Mouse (Mus musculus): Measurements from ENCODE around the gene Eml6. TPM values are rescaled to one million over a fixed set of nuclear protein-coding genes. Genes with fewer than 3 reads are reported as not detected.
"Not testable (repeated sequence)": the region's sequence is repeated elsewhere in the genome, so short reads cannot be mapped to it uniquely, and the experiment has no call there.

Eml6 gene
- total RNA-seq, 2 experiments from 2014 or later: 32.4 to 33.9 TPM

DNA sequence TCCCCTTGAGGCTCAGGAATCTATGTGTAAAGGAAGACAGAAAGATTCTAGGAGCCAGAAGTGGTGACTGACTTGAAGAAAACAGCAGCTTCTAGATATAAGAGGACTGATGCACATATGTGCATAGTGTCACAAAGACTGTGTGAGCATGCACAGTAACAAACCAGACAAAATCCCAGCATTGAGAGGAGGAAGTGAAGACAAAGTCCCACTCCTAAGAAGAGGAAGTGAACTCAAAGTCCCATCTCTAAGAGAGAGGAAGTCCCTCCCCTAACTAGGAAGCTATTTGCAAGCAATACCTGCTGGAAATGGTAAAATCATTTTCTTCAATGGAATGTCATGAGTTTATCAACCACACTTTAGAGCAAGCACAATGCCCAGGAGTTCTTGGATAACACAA lies 161.6 kb downstream of the Eml6 start:
- no peak for DNase-seq (ENCODE audit: extremely low spot score in 1 of 2, low spot score in 2 of 2)
- intact Hi-C loops (cut with DNase I): no loop called here

GRCm38 (mm10) chr11:29861750-29862397 lies 164.0 kb downstream of the Eml6 start:
- peak; percentile 26 to 45 for DNase-seq (ENCODE audit: extremely low spot score in 1 of 2, low spot score in 2 of 2)
- intact Hi-C loops (cut with DNase I): no loop called here

- intact Hi-C loops (cut with DNase I): no loop called here
- no peak for DNase-seq (ENCODE audit: extremely low spot score in 1 of 2, low spot score in 2 of 2)
Measured at GRCm38 (mm10) chr11:29861040-29861439, 164.8 kb downstream of the Eml6 start.

GRCm38 (mm10) chr11:29840606-29841227 lies 185.1 kb downstream of the Eml6 start:
- DNase-seq (ENCODE audit: extremely low spot score in 1 of 2, low spot score in 2 of 2): no peak
- intact Hi-C loops (cut with DNase I): no loop called here

DNA sequence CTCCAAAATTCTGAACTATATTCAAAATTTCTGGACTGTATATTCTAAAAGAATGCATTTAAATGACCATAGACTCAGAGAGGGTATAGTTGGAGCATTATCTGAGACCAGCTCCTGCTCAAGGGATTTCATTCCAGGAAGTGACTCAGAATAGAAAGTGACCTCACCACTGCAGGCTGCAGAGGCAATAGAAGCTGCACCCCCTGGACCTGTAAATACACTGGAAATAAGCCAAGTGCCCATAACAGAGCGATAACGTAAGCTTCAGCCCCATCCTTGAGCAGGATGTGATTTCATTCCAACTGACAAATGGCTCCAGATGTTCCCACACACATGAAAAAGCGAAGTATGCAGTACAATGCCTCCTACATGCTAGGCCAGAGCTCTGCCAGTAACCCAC lies 186.1 kb downstream of the Eml6 start:
- DNase-seq (ENCODE audit: extremely low spot score in 1 of 2, low spot score in 2 of 2): no peak
- intact Hi-C loops (cut with DNase I): no loop called here

- no peak for DNase-seq (ENCODE audit: extremely low spot score in 1 of 2, low spot score in 2 of 2)
- intact Hi-C loops (cut with DNase I): no loop called here
Measured at GRCm38 (mm10) chr11:29837066-29837465, 188.8 kb downstream of the Eml6 start.

DNA sequence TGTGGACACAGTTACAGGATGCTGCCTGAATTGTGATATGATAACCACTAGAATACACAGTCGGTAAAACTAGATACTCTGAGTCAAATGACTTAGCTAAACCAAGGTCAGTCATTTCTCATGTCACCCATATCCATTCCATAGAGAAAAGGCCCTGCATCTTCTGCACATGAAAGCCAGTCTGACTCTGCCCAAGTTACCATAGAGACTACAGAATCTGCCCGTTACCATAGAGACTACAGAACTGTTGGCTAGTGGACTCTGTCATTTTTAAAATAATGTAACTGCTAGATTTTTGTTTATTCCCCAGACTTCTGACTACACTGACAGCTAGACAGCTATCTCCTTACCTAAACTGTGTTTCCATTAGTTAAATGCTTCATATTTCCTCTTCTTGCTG lies 198.1 kb downstream of the Eml6 start:
- intact Hi-C loops (cut with DNase I): no loop called here

DNA sequence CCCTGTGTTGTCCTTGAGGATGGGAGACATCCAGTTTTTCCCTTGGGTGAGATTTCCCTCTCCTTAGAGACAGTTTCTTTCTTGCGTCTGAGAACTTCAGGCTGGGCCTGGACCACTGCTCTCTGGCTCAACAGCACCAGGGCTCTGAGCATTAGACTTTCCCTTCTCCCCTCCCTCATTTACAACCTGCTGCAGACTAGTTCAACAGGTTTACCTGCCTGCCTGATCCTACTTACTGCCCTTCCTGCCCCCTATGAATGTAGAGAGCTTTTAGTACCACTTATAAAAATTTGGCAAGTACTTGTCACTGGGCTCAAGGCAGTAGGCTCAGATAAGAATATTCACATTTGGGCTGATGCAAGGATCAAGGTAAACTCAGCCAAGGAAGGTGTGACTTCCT lies 199.8 kb downstream of the Eml6 start:
- DNase-seq (ENCODE audit: extremely low spot score in 1 of 2, low spot score in 2 of 2): no peak
- intact Hi-C loops (cut with DNase I): no loop called here

More for the DNA sequence above, 198.1 kb downstream of the Eml6 start:
- DNase-seq (ENCODE audit: extremely low spot score in 1 of 2, low spot score in 2 of 2): no peak

GRCm38 (mm10) chr11:29825271-29825718 lies 200.5 kb downstream of the Eml6 start, which contains the start of gene 4931440F15Rik:
TSS of gene 4931440F15Rik (minus strand) at chr11:29825668.
- DNase-seq (ENCODE audit: extremely low spot score in 1 of 2, low spot score in 2 of 2): peak in 1 of 2 experiments; percentile 39
- intact Hi-C loops (cut with DNase I): not testable (repeated sequence)

DNA sequence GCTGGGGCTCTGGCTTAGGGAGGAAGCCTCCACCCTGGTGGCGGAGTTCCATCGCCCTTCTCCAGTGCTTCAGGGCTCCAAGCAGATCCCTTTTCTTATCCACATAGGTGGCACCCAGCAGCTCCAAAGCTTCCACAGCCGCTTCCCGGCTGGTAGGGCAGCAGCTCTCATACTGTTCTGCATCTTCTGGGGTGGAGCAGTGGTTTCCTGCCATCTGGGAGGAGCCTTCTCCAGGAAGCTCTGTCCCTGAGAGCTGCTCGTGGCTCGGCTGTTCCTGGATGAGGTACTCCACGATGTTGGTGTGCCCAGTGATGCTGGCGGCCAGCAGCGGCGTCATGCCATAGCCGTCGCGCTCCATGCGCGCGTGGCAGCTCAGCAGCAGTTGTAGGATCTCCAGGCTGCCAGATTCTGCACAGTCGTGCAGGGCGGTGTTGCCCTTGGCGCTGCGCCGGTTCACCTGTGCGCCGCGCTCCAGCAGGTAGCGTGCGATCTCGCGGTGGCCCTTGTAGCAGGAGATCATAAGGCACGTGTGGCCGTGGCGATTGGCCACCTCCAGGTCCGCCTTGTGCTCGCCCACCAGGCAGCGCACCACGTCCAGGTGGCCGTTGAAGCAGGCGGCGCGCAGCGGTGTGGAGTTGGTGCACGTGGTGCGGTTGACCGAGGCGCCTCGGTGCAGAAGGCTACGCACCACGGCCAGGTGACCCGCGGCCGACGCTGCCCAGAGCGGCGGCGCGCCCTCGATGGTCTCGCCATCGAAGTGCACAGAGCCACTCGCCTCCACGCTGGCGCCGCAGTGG lies 201.2 kb downstream of the Eml6 start:
- intact Hi-C loops (cut with DNase I): not testable (repeated sequence)
- DNase-seq (ENCODE audit: extremely low spot score in 1 of 2, low spot score in 2 of 2): peak in 1 of 2 experiments; percentile 26

DNA sequence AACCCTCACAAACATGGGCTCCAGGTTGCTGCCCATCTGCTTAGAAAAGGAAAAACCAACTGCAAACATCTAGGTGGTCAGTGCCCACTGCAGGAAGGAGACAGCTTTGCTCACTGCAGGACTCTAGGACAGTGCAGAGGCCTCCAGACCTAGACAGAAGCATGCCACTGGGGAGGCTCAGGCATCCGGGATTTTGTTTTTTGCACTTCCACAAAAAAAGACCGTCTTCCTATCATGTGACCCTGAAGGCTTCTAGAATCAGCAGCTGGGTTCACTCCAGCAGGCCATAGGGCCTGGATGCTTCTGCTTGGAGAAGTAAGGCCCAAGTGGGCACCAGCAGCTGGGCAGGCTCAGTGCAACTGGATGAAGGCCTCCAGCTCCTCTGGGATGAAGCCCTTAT lies 202.7 kb downstream of the Eml6 start:
- no peak for DNase-seq (ENCODE audit: extremely low spot score in 1 of 2, low spot score in 2 of 2)
- intact Hi-C loops (cut with DNase I): no loop called here

DNA sequence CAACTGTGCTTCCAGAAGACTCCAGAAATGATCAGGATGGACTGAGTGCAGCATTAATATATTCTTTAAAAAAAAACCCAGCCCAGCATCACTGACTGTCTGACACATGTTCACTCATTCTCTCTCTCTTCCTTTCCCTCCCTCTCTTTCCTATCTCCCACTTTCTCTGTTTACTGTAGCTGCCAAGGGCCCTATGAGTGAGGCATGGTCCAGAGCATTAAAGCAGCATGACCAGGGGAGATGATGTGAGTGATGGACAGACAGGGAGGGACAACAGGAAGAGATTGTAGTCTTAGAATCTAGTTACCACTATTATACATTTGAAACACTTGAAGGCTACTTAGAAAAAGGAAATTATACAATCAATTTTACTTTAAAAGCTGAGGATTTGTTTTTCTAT lies 210.2 kb downstream of the Eml6 start:
- no peak for DNase-seq (ENCODE audit: extremely low spot score in 1 of 2, low spot score in 2 of 2)
- intact Hi-C loops (cut with DNase I): no loop called here

DNA sequence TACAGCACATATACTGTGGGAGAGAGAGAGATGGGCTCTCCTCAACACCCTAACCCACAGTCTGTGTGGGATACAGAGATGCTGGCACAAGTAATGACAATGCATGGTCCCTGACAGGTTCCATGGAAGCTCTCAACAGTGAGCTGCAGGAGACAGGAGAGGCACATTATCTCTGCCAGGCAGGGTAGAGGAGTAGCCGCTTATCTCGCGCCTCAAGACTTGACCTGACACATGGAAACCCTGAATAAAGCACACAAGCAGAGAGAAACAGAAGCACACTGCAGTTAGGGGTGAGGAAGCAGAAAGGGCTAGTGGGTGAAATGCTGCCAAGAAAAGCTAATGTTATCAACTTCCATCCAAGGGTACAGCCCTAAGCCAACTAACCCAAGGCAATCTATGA lies 210.6 kb downstream of the Eml6 start:
- DNase-seq (ENCODE audit: extremely low spot score in 1 of 2, low spot score in 2 of 2): no peak
- intact Hi-C loops (cut with DNase I): no loop called here

DNA sequence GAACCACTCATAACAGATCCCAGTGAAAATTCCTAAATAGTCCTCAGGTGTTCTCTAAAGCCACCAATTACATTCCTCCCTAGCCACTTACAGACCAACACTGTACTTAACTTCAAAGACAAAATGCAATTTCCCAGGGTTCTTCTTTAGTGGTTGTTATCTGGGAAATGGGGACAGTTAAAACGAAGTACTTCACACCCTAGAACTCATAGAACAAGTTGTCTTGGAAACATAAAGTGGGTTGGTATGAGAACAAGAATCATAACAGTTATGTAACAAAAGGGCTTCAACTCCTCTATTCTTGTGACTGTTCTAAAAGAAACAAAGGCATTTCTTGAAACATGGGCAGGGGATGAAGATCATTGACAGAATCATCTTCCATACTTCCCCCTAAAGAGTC lies 212.6 kb downstream of the Eml6 start:
- DNase-seq (ENCODE audit: extremely low spot score in 1 of 2, low spot score in 2 of 2): no peak
- intact Hi-C loops (cut with DNase I): no loop called here

GRCm38 (mm10) chr11:29812475-29812874 lies 213.4 kb downstream of the Eml6 start:
- no peak for DNase-seq (ENCODE audit: extremely low spot score in 1 of 2, low spot score in 2 of 2)
- intact Hi-C loops (cut with DNase I): no loop called here

DNA sequence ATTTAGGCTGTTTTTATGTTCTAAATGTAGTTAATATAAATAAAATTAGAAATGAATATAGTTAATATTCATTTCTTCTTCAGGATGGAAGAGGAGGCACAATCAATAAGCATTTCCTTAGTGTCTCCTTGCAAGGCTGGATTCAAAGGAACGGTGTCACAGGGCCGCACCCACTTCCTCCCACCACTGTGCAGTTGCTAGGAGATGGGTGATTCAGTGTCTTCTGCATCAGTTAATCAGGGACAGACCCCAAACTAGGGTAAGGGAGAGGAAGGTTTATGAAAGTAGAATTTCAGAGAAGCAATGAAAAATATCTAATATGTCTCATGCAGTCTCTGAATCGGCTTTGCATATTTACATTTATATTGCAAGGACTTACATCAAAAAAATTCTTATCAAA lies 215.5 kb downstream of the Eml6 start:
- DNase-seq (ENCODE audit: extremely low spot score in 1 of 2, low spot score in 2 of 2): no peak
- intact Hi-C loops (cut with DNase I): no loop called here

- DNase-seq (ENCODE audit: extremely low spot score in 1 of 2, low spot score in 2 of 2): no peak
- intact Hi-C loops (cut with DNase I): no loop called here
Measured at GRCm38 (mm10) chr11:29808981-29809589, 216.7 kb downstream of the Eml6 start.

- DNase-seq (ENCODE audit: extremely low spot score in 1 of 2, low spot score in 2 of 2): peak; percentile 44 to 55
- intact Hi-C loops (cut with DNase I): no loop called here
Measured at GRCm38 (mm10) chr11:29808173-29808980, 217.5 kb downstream of the Eml6 start.

GRCm38 (mm10) chr11:29807325-29807724 lies 218.5 kb downstream of the Eml6 start:
- intact Hi-C loops (cut with DNase I): no loop called here
- no peak for DNase-seq (ENCODE audit: extremely low spot score in 1 of 2, low spot score in 2 of 2)

Measured in left cerebral cortex, postnatal 10 days (tissue).